Mouse (Mus musculus): ENCODE results near the gene Fam129c.
A peak's percentile ranks its signal among the peaks of the same experiment; 100 is the strongest.

- TF ChIP-seq POLR2A (IDR thresholded peaks at IDR 0.05; ENCODE audit: borderline replicate concordance, low read depth, low read length) (no peak), CTCF (IDR thresholded peaks at IDR 0.05; ENCODE audit: low read depth, low read length) (peak; percentile 98)
Observed at GRCm38 (mm10) chr8:71561401-71561800, 36.0 kb upstream of the Fam129c start.

Data from bone marrow macrophage, adult 2 months (primary cell).